Mouse (Mus musculus) hindbrain, embryonic 12.5 days (tissue): ENCODE measurements at regions not wholly inside any gene's neighbourhood (a gene's known extent, or its start where the extent isn't known, plus 50 kb on each side); places are given as distances from the start of the nearest gene placed in this dataset.

Experiments
- ATAC-seq: fragments of 200-750 bp; cut with Nextera tagmentation; 2 replicates; pipeline ENCODE4 v1.8.0; 2017; ENCODE audit warnings: moderate TSS enrichment; ENCODE audit not compliant: low FRiP score
- H3K27ac ChIP-seq: fragments of 300-500 bp; sonication (generic); 2 replicates; pipeline ENCODE4 v1.5.1; 2016; ENCODE audit warnings: mild to moderate bottlenecking
- H3K27me3 ChIP-seq: fragments of 300-500 bp; sonication (generic); 2 replicates; pipeline ENCODE4 v1.6.1; 2016; ENCODE audit warnings: mild to moderate bottlenecking
- H3K36me3 ChIP-seq: fragments of 300-500 bp; sonication (generic); 2 replicates; pipeline ENCODE4 v1.6.1; 2016; ENCODE audit warnings: mild to moderate bottlenecking
- H3K4me1 ChIP-seq: fragments of 300-500 bp; sonication (generic); 2 replicates; pipeline ENCODE4 v1.6.1; 2016
- H3K4me2 ChIP-seq: fragments of 300-500 bp; sonication (generic); replicated peaks from 2 replicates; pipeline ENCODE4 v1.6.1; 2016; ENCODE audit warnings: mild to moderate bottlenecking
- H3K4me3 ChIP-seq: fragments of 300-500 bp; sonication (generic); 2 replicates; pipeline ENCODE4 v1.5.1; 2016; ENCODE audit warnings: mild to moderate bottlenecking
- H3K9ac ChIP-seq: fragments of 300-500 bp; sonication (generic); 2 replicates; pipeline ENCODE4 v1.6.1; 2016; ENCODE audit warnings: mild to moderate bottlenecking, moderate library complexity
- H3K9me3 ChIP-seq: fragments of 300-500 bp; sonication (generic); replicated peaks from 2 replicates; pipeline ENCODE4 v1.6.1; 2016; ENCODE audit warnings: mild to moderate bottlenecking
- WGBS: fragments of 180-500 bp; shearing (Covaris S2); methylation state at CpG from one replicate; pipeline ENCODE4 v1.1.7; 2016; 5-methylcytosine and 5-hydroxymethylcytosine counted together

GRCm38 (mm10) chr2:114918420-114919332, 263.9 kb upstream of the Dph6 start:
- H3K4me3 ChIP-seq: no peak overlapping the region
- H3K4me1 ChIP-seq: no peaks in the 10 kb centered on the region
- H3K9ac ChIP-seq: no peak overlapping the region
- WGBS: 76% methylated on average over 16 of the region's 16 CpGs
- ATAC-seq: no peak
- H3K9me3 ChIP-seq: no peaks in the 10 kb centered on the region
- H3K36me3 ChIP-seq: no peaks in the 10 kb centered on the region
- no peak overlapping the region for H3K4me2 ChIP-seq
- no peak overlapping the region for H3K27ac ChIP-seq
- H3K27me3 ChIP-seq: no peaks in the 10 kb centered on the region

DNA sequence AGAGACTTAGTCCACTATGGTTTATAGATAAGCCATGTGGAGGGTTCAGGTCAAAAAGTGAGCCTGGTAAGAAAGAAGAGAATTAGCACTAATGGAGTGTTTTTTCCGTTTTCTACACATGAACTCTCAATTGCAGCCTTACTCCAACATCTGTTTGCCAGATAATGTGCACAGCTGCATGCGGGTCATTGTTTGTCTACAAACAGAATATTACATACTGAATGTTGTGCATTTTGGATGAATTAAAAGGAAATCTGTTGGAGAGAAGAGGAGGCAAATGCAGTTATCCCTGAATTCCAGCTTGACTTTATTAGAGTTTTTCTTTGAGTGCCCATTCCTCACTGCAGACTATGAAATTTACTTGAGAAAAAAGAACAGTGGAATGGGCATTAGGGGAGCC, 269.1 kb upstream of the Dph6 start:
- 87% methylated on average over 2 of the region's 2 CpGs for WGBS
- ATAC-seq: no peak
- H3K36me3 ChIP-seq: no peaks in the 10 kb centered on the region
- no peak overlapping the region for H3K9ac ChIP-seq
- no peaks in the 10 kb centered on the region for H3K27me3 ChIP-seq
- no peak overlapping the region for H3K27ac ChIP-seq
- no peak overlapping the region for H3K4me3 ChIP-seq
- no peak overlapping the region for H3K4me2 ChIP-seq
- H3K9me3 ChIP-seq: no peaks in the 10 kb centered on the region
- H3K4me1 ChIP-seq: no peaks in the 10 kb centered on the region

DNA sequence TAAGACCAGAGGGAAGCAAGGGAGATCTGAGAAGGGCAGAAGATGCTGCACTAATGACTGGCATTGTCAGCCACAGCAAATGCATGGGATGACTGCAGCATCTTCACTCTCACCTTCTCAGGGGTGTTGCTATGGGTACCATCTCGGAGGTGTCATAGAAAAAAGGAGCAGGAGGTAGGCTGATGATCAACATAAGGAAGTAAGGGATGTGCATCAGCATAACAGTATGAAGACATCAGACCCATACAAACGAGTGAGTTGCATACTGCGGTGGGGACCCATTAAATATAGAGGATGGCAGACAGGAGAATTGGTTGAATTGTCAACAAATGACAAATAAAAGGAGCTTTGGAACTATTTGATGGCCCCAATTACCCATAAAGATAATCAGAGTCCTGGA, 280.7 kb upstream of the Dph6 start:
- H3K36me3 ChIP-seq: no peaks in the 10 kb centered on the region
- 92% methylated on average over 3 of the region's 3 CpGs for WGBS
- H3K4me2 ChIP-seq: no peak overlapping the region
- H3K9ac ChIP-seq: no peak overlapping the region
- H3K9me3 ChIP-seq: no peaks in the 10 kb centered on the region
- H3K4me3 ChIP-seq: no peak overlapping the region
- H3K27ac ChIP-seq: no peak overlapping the region
- no peaks in the 10 kb centered on the region for H3K4me1 ChIP-seq
- ATAC-seq: no peak
- no peaks in the 10 kb centered on the region for H3K27me3 ChIP-seq

GRCm38 (mm10) chr2:114938416-114939147, 283.8 kb upstream of the Dph6 start:
- Histone ChIP-seq H3K9ac (no peak overlapping the region), H3K4me2 (no peak overlapping the region), H3K4me1 (no peaks in the 10 kb centered on the region), H3K27me3 (no peaks in the 10 kb centered on the region), H3K36me3 (no peaks in the 10 kb centered on the region), H3K27ac (no peak overlapping the region), H3K9me3 (no peaks in the 10 kb centered on the region), H3K4me3 (no peak overlapping the region)
- no peak for ATAC-seq
- WGBS: 80% methylated on average over 7 of the region's 7 CpGs

DNA sequence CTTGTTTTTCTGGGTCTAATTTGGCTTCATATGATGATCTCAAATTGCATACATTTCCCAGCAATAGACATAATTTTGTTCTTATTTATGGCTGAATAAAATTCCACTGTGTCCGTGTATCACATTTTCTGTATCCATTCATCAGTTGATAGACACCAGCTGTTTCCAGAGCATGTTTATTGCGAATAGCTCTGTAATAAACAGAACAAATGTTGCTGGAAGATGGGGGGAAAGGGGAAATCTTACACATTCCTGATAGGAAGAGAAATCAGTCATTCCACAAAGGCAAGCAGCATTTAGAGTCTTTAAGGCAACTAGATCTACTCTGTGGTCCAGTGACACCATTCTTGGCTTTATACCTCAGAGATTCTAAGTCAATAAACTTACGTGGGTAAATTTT, 311.3 kb upstream of the Dph6 start:
- H3K36me3 ChIP-seq: no peaks in the 10 kb centered on the region
- H3K9ac ChIP-seq: no peak overlapping the region
- H3K9me3 ChIP-seq: no peaks in the 10 kb centered on the region
- no peak overlapping the region for H3K4me3 ChIP-seq
- no peak for ATAC-seq
- H3K4me1 ChIP-seq: no peaks in the 10 kb centered on the region
- no peaks in the 10 kb centered on the region for H3K27me3 ChIP-seq
- no peak overlapping the region for H3K4me2 ChIP-seq
- H3K27ac ChIP-seq: no peak overlapping the region
- 86% methylated on average over 3 of the region's 3 CpGs for WGBS

GRCm38 (mm10) chr2:114968651-114969050, 313.9 kb upstream of the Dph6 start:
- H3K27ac ChIP-seq: no peak overlapping the region
- no peak overlapping the region for H3K4me3 ChIP-seq
- no peaks in the 10 kb centered on the region for H3K9me3 ChIP-seq
- WGBS: 68% methylated on average over 1 of the region's 1 CpGs
- ATAC-seq: no peak
- H3K36me3 ChIP-seq: no peaks in the 10 kb centered on the region
- no peak overlapping the region for H3K4me2 ChIP-seq
- H3K9ac ChIP-seq: no peak overlapping the region
- no peaks in the 10 kb centered on the region for H3K27me3 ChIP-seq
- H3K4me1 ChIP-seq: no peaks in the 10 kb centered on the region

DNA sequence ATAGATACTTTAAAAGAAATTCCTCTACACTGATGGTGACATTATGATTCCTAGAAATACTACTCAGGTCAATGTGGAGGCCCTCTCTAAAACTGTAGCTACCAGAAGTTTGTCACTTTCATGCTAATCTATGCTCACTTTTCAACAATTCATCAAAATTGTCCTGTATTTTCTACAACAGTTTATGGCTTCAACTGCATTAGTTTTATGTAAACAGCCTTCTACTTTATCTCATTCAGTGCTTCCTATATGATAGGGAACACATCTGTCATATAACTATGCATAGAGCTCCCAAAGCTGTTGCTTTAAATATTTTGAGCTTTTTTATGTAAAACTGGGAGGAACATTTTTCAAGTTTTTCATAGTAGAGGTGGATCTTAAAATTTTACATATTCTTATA, 338.7 kb upstream of the Dph6 start:
- no peak overlapping the region for H3K27ac ChIP-seq
- H3K4me1 ChIP-seq: no peaks in the 10 kb centered on the region
- no peak overlapping the region for H3K4me3 ChIP-seq
- no peak for ATAC-seq
- no peaks in the 10 kb centered on the region for H3K27me3 ChIP-seq
- H3K4me2 ChIP-seq: no peak overlapping the region
- no peaks in the 10 kb centered on the region for H3K9me3 ChIP-seq
- no peak overlapping the region for H3K9ac ChIP-seq
- H3K36me3 ChIP-seq: no peaks in the 10 kb centered on the region

DNA sequence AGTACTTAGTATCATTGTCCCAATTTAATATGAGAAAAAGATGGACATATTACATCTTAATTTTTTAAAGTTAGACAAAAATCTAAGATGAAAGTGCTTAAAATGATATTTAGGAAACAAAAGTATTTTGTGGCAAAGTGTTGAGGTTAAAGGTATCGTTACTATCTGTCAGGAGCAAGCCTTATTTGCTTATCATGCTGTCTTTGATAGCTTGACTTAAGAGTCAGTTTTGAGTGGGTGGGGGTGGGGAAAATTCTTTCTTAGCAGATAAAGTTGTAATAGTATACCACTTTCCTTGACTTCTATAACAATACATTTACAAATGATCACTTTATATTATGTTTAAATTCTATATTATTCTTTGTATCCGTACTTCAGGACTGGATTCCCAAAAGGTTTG, 339.1 kb upstream of the Dph6 start:
- Histone ChIP-seq H3K4me2 (no peak overlapping the region), H3K4me1 (no peaks in the 10 kb centered on the region), H3K4me3 (no peak overlapping the region), H3K27me3 (no peaks in the 10 kb centered on the region), H3K9me3 (no peaks in the 10 kb centered on the region), H3K27ac (no peak overlapping the region), H3K9ac (no peak overlapping the region), H3K36me3 (no peaks in the 10 kb centered on the region)
- 92% methylated on average over 2 of the region's 2 CpGs for WGBS
- ATAC-seq: no peak

DNA sequence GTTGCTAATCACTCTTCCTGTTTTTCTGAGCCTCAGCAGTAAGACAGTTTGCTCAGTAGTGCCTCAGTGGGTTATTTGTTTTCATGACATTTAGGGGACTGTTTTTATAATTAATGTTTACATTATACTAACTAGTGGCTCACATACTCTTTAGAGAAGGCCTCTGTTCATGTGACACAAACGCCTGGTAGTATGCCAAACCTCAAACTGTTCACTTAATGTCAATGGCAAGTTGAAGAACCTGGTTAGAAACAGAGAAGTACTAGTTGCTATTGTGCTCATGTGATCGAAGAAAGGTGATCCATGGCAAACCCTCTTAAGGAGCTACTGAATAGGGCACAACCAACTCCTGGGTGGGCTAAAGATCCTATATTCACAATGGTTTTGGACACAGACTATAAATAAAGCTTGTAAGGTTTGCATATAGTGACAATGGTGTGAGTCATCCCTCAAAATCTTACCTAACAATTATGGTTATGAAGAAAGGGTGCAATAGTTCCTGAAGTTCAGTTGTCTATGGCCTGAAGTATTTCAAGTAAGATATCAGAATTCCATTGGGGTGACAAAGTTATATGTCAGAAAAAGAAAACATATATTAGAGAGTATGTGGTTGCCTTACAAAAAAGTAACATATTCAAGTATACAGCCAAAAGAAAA, 340.1 kb upstream of the Dph6 start:
- no peak for ATAC-seq
- 85% methylated on average over 2 of the region's 2 CpGs for WGBS
- H3K27me3 ChIP-seq: no peaks in the 10 kb centered on the region

DNA sequence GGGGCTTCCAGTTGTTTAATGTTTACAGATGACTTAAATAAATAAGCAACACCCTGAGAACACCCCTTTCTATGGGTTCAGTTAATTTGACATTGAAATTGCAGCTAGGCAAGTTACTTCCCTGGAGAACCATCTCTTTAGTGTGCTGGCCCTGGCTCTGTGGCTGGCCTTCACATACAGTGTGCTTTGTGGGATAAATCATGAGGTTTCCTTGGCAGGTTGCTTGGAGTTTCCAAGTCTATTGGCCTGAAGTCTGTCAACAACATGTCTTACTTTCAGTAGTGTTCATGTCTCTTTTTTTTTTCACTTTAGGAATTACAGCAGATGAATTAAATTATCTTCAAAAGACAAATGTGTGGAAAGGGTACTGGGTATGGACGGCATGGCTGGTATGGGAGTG, 359.2 kb upstream of the Dph6 start:
- WGBS: 88% methylated on average over 1 of the region's 1 CpGs
- no peaks in the 10 kb centered on the region for H3K4me1 ChIP-seq
- no peak for ATAC-seq

More for the DNA sequence above, 340.1 kb upstream of the Dph6 start:
- no peaks in the 10 kb centered on the region for H3K4me1 ChIP-seq
- H3K4me2 ChIP-seq: no peak overlapping the region
- no peaks in the 10 kb centered on the region for H3K36me3 ChIP-seq
- H3K27ac ChIP-seq: no peak overlapping the region
- H3K4me3 ChIP-seq: no peak overlapping the region
- no peaks in the 10 kb centered on the region for H3K9me3 ChIP-seq
- H3K9ac ChIP-seq: no peak overlapping the region

DNA sequence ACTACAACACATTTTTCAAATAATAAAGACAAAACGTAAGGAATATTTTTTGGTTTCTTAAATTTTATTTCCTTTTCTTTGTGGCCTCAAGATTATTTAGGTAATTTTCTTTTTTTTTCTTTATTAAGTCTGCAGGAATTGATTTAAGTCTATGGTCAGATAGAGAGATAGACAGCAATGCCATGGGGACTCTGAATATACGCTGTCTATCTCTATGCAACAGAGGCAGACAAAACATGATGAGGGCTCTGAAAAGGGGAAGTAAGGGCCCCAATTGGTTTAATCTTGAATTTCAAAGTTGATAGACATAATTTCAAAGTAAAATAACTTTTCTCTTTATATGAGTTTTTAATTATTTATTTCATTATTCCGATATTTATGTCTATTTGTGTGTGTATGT, 372.0 kb upstream of the Dph6 start:
- no peak for ATAC-seq
- Histone ChIP-seq H3K36me3 (no peaks in the 10 kb centered on the region), H3K27ac (no peak overlapping the region), H3K9me3 (no peaks in the 10 kb centered on the region), H3K4me1 (no peaks in the 10 kb centered on the region; the same call in 1 of the 2 replicates), H3K4me2 (no peak overlapping the region), H3K9ac (no peak overlapping the region), H3K27me3 (no peaks in the 10 kb centered on the region), H3K4me3 (no peak overlapping the region)
- 92% methylated on average over 3 of the region's 3 CpGs for WGBS

More for the DNA sequence above, 359.2 kb upstream of the Dph6 start:
- no peak overlapping the region for H3K4me2 ChIP-seq
- no peaks in the 10 kb centered on the region for H3K27me3 ChIP-seq
- H3K36me3 ChIP-seq: no peaks in the 10 kb centered on the region
- H3K9ac ChIP-seq: no peak overlapping the region
- no peak overlapping the region for H3K27ac ChIP-seq
- H3K4me3 ChIP-seq: no peak overlapping the region
- no peaks in the 10 kb centered on the region for H3K9me3 ChIP-seq

GRCm38 (mm10) chr2:115031134-115031533, 376.4 kb upstream of the Dph6 start:
- Histone ChIP-seq H3K4me3 (no peak overlapping the region), H3K36me3 (no peaks in the 10 kb centered on the region), H3K9ac (no peak overlapping the region), H3K4me2 (no peak overlapping the region), H3K27ac (no peak overlapping the region), H3K9me3 (no peaks in the 10 kb centered on the region), H3K27me3 (no peaks in the 10 kb centered on the region), H3K4me1 (no peaks in the 10 kb centered on the region; the same call in 1 of the 2 replicates)
- ATAC-seq: no peak
- WGBS: 52% methylated on average over 2 of the region's 2 CpGs
